Mouse (Mus musculus) adrenal gland, postnatal 36 days (tissue): ENCODE data around the gene Aicda. TPM values are rescaled to one million over a fixed set of nuclear protein-coding genes. Genes with fewer than 3 reads are reported as not detected.
A peak's percentile ranks its signal among the peaks of the same experiment; 100 is the strongest.
"Not testable (repeated sequence)": the region's sequence is repeated elsewhere in the genome, so short reads cannot be mapped to it uniquely, and the experiment has no call there.

ENCODE experiments used
- DNase-seq, 2 experiments: peaks; one replicate each; pipeline ENCODE4 v3.0.0; 2021; ENCODE audit warnings: mixed read lengths in 1 of 2
- long read RNA-seq, 2 experiments: library from polyadenylated mRNA; stranded (forward); transcript quantifications; one replicate each; pipeline ENCODE4 v2.0.0; 2021; ENCODE audit warnings: borderline sequencing depth in 2 of 2
- total RNA-seq, 2 experiments: library from RNA; stranded (reverse); gene quantifications; 2 replicates each; pipeline ENCODE4 v1.2.3; 2021

The Aicda gene
- not detected for total RNA-seq
- long read RNA-seq, experiment 1 = 0 reads
- long read RNA-seq, experiment 2 = 0 reads

- DNase-seq = no peak
Observed at GRCm38 (mm10) chr6:122553606-122554005, at the start of gene Aicda. Aicda (plus strand) TSS chr6:122553801.

GRCm38 (mm10) chr6:122505041-122505440, 48.6 kb upstream of the Aicda start:
- DNase-seq = no peak

GRCm38 (mm10) chr6:122505545-122505944, 48.1 kb upstream of the Aicda start, which contains the start of gene Mfap5:
Mfap5 (plus strand) TSS chr6:122505845.
- DNase-seq = no peak

GRCm38 (mm10) chr6:122508494-122508893, 45.1 kb upstream of the Aicda start:
- no peak for DNase-seq

- no peak for DNase-seq
Observed at GRCm38 (mm10) chr6:122512914-122513878, 40.4 kb upstream of the Aicda start.

GRCm38 (mm10) chr6:122514312-122514711, 39.3 kb upstream of the Aicda start:
- no peak for DNase-seq

- not testable (repeated sequence) for DNase-seq
Observed at GRCm38 (mm10) chr6:122515762-122516161, 37.8 kb upstream of the Aicda start.

- DNase-seq = no peak
Observed at GRCm38 (mm10) chr6:122517668-122518067, 35.9 kb upstream of the Aicda start.

GRCm38 (mm10) chr6:122519384-122519783, 34.2 kb upstream of the Aicda start:
- DNase-seq = no peak

GRCm38 (mm10) chr6:122522595-122522994, 31.0 kb upstream of the Aicda start:
- DNase-seq = peak in 1 of 2 experiments; percentile 6

- no peak for DNase-seq
Observed at GRCm38 (mm10) chr6:122523289-122523688, 30.3 kb upstream of the Aicda start.

- no peak for DNase-seq
Observed at GRCm38 (mm10) chr6:122527596-122527995, 26.0 kb upstream of the Aicda start.

- no peak for DNase-seq
Observed at GRCm38 (mm10) chr6:122528136-122528535, 25.5 kb upstream of the Aicda start.

GRCm38 (mm10) chr6:122531466-122532174, 22.0 kb upstream of the Aicda start:
- DNase-seq = no peak

GRCm38 (mm10) chr6:122532883-122533302, 20.7 kb upstream of the Aicda start:
- DNase-seq = peak; percentile 33 to 36

- no peak for DNase-seq
Observed at GRCm38 (mm10) chr6:122534032-122534431, 19.6 kb upstream of the Aicda start.

GRCm38 (mm10) chr6:122539564-122539963, 14.0 kb upstream of the Aicda start:
- no peak for DNase-seq

GRCm38 (mm10) chr6:122542459-122542858, 11.1 kb upstream of the Aicda start:
- DNase-seq = not testable (repeated sequence)

GRCm38 (mm10) chr6:122543574-122543973, 10.0 kb upstream of the Aicda start:
- no peak for DNase-seq

GRCm38 (mm10) chr6:122544672-122545071, 8.9 kb upstream of the Aicda start:
- no peak for DNase-seq

GRCm38 (mm10) chr6:122545289-122545882, 8.2 kb upstream of the Aicda start:
- DNase-seq = no peak

- DNase-seq = no peak
Observed at GRCm38 (mm10) chr6:122545948-122546347, 7.7 kb upstream of the Aicda start.
